Mouse (Mus musculus) adrenal gland, postnatal 10 days (tissue): ENCODE measurements around the gene Usp49. TPM values are rescaled to one million over a fixed set of nuclear protein-coding genes. Genes with fewer than 3 reads are reported as not detected.
"Not testable (repeated sequence)": the region's sequence is repeated elsewhere in the genome, so short reads cannot be mapped to it uniquely, and the experiment has no call there.

Experiments
- DNase-seq: peaks from one replicate; pipeline ENCODE4 v3.0.0; 2021; ENCODE audit warnings: mixed read lengths
- total RNA-seq, 2 experiments: library from RNA; stranded (reverse); gene quantifications; 2 replicates each; pipeline ENCODE4 v1.2.3; 2021

The Usp49 gene
- total RNA-seq, 2 experiments from 2014 or later: 6.8 to 9.0 TPM

DNA sequence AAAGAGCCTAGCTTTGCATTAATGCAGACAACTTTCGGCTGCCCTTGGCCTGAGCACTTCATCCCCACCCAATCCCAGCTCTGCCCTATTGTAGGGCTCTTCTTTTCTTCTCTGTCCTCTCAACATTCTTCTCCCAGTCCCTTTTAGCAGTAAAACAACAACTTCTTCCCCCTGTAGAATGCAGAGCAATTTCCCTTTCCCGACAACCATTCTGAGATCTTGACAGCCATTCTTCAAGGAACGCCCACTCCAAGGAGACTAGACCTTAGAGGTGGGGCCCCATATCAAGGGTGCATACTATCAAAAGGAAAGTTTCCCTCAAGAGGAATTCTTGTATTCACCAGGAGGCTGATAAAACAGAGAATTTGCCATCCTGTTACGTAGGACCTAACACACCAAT lies 18.5 kb downstream of the Usp49 start:
- no peak for DNase-seq

DNA sequence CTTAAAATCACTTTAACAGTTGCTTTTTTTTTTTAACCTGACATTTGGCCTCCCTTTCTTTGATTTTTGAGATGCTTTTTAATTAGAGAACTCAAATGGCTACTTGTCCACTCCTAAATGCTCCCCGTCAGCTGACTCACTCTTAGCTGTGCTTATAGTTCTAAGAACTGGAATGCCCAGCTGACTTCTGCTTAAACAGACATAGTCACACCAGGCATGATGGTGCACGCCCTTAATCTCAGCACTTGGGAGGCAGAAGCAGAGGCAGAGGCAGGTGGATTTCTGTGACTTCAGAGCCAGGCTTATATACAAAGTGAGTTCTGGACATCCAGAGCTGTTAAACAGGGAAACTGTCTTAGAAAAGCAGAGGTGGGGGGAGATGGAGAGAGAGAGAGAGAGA lies 21.5 kb downstream of the Usp49 start:
- DNase-seq: no peak

DNA sequence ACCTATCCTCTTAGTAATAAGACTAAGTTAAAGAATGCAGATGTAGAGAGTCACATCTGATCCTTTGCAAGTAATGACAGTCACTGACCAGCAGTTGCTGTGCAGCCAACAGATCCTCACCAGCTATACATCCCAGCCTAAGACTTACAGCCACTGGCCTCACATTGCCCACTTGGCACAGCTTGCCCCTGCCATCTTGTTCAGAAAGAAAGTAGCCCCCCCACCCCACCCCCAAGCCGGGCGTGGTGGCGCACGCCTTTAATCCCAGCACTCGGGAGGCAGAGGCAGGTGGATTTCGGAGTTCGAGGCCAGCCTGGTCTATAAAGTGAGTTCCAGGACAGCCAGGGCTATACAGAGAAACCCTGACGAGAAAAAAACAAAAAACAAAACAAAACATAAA lies 23.9 kb downstream of the Usp49 start:
- DNase-seq: not testable (repeated sequence)

GRCm38 (mm10) chr17:47655697-47656096 lies 25.2 kb downstream of the Usp49 start:
- DNase-seq: no peak

DNA sequence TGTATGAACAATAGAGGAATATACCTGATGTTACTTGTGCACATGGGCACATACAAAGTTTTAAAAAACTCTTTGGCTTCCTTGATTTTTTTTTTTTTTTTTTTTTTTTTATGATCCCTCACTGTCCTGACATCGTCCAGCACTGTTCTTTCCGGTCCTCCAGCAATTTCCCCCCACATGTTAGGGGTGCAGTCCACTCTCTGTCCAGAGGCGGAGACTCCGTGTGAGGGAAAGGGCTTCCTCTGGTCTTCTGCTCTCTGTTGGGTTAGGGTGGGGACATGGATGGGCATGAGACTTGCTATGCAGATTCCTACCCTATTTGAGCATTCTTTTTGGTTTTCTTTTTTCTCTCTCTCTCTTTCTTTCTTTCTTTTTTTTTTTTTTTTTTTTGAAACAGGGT lies 27.4 kb downstream of the Usp49 start:
- DNase-seq: no peak

DNA sequence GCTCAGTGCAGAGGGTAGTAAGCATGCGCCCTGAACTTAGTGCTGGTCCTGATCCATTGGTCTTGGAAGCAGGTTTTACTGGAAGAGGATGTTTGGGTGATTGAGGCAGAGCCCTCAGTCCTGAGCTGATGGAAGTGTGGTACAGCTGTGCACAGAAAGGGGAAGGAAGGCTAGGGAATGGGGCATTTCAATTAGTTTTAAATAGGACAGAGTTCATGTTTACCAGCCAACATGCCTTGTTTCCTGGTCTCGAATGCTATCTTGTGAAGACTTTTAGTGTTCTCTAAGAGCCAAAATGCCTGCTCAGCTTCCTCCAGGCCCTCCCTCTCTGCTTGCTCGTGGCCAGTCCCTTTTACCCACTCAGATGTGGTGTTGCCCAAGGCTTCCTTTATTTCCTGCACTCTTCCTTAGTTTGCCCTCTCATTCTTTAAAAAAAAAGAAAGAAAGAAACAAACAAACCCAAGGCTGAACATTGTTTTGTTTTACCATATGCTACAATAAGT lies 28.3 kb downstream of the Usp49 start:
- no peak for DNase-seq

- no peak for DNase-seq
These were observed 32.7 kb downstream of the Usp49 start for GRCm38 (mm10) chr17:47663009-47663713.

- DNase-seq: no peak
These were observed 34.0 kb downstream of the Usp49 start for GRCm38 (mm10) chr17:47664474-47664873.

- DNase-seq: no peak
These were observed 38.7 kb downstream of the Usp49 start for GRCm38 (mm10) chr17:47669166-47669565.

GRCm38 (mm10) chr17:47671988-47672310 lies 41.5 kb downstream of the Usp49 start:
- no peak for DNase-seq

GRCm38 (mm10) chr17:47672311-47673111 lies 42.0 kb downstream of the Usp49 start:
- DNase-seq: peak; percentile 83

DNA sequence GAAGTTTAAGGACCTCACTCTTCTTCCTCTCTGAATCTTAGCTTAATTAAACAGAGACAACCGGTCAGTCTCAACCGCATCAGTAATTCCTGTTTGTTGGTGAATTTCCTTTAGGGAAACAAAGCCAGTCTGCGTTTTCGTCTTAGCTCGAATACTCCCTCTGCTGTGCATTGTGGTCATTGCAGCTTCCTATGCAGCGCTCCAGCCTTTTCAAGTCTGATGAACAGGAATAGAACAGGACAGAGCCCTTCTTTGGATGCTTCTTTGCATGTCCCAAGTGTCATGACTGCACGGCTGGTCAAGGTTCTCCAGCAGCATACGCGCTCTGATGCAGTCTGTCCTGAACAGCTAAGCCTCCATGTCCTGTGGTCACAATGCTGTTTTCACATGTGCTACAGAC lies 46.1 kb downstream of the Usp49 start:
- peak; percentile 82 for DNase-seq

- DNase-seq: no peak
These were observed 47.7 kb downstream of the Usp49 start for GRCm38 (mm10) chr17:47678238-47678637.

DNA sequence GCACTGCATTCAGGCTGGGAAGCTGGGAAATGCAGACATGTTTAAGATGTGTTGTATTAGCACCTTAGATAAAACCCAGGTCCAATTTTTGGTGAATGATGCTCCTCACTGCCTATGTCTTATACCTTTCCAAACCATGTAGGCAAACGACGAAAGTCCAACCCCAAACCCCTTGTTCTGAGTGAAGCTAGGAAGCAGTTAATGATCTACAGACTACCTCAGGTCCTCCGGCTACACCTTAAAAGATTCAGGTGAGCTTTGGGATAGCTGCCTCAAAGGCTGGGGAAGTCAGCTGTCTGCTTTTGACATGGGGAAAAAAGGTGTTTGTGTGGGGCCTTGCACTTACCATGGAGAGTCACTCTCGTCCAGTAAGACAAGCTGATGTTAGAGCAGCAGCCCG lies 48.2 kb downstream of the Usp49 start:
- DNase-seq: no peak

DNA sequence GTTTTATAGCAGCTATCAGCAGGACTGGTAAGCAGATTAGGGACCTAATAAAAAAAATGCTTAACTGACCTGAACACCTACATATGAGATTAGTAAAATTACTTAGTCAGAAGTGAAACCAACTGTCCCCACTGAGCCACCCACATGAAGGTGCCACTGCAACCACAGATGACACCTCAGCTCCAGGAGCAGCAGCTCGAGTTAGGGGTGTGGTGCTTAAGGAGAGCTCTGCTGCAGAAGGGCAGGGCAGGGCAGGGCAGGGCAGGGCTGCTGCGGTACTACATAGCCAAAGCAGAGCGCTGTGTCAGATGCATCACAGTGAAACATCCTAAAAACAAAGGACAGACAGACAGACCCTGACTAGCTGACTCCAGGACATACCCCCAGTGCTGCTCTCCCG lies 52.3 kb downstream of the Usp49 start:
- DNase-seq: no peak

DNA sequence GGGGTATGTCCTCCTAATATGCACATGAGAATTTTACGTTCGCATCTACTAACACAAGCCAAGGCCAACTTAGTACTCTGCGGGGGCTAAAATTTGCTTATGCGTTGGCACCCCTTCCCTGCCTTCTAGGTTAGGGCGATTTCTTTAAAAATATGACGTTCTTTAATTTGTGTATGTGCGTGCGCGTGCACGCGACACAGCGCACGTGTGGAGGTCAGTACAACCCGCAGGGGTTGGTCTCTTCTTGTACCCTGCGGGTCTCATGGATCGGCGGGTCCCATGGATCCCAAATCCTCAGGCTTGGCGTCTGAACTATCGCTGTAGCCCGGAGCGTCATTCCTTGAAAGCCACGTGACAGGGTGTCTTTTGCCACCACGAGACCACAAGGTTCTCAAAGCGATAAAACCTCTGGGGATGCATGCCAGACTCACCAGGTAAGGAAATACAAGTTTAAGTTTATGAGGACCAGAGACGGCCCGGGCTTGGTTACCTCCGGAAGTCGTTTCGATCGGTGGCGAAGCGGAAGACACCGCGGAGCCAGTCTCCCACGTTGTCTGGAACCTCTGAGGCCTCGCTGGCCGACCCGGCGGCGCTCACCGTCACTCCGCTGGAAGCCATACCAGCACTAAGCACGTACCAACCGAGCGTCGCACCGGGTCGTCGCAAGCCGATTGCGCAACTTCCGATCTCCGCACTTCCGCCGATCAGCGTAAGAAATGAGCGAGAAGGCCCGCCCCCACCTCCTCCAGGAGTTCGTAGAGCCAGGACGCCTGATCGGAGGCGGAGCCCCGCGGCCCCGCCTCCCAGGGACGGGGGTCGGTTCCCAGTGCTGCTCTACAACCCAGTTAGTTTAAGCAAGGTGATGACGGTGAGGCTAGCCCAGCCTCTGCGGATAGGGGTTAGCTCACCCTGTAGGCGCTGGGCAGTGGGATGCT lies 57.2 kb downstream of the Usp49 start:
- DNase-seq: peak; percentile 96

GRCm38 (mm10) chr17:47688344-47688607 lies 57.8 kb downstream of the Usp49 start, which contains the start of gene Tomm6:
Tomm6 (minus strand) TSS chr17:47688386.
- no peak for DNase-seq

- peak; percentile 83 for DNase-seq
These were observed 58.4 kb downstream of the Usp49 start, which contains the start of gene Frs3 for GRCm38 (mm10) chr17:47688608-47689575. Frs3 (plus strand) TSS chr17:47689030.

- DNase-seq: no peak
These were observed 59.4 kb downstream of the Usp49 start for GRCm38 (mm10) chr17:47689894-47690293.

- no peak for DNase-seq
These were observed 61.2 kb downstream of the Usp49 start for GRCm38 (mm10) chr17:47691650-47692049.

GRCm38 (mm10) chr17:47693671-47694441 lies 63.4 kb downstream of the Usp49 start:
- peak; percentile 12 for DNase-seq
